Mouse (Mus musculus) cerebellum, adult (tissue): ENCODE data around the gene Haus4.

Experiments
- ATAC-seq: cut with Nextera tagmentation; 2 replicates; pipeline ENCODE4 v1.9.2; 2017; ENCODE audit warnings: mild to moderate bottlenecking, moderate library complexity, mixed read lengths; ENCODE audit not compliant: insufficient number of reproducible peaks, low FRiP score, low TSS enrichment

Gene Haus4

GRCm38 (mm10) chr14:54501365-54501764 is 53.1 kb downstream of the Haus4 start:
- no peak for ATAC-seq

GRCm38 (mm10) chr14:54499330-54499729 is 55.1 kb downstream of the Haus4 start:
- no peak for ATAC-seq

- no peak for ATAC-seq
These were observed 57.7 kb downstream of the Haus4 start for GRCm38 (mm10) chr14:54496706-54497105.

- ATAC-seq = peak; percentile 88; the same call in 1 of the 2 replicates
These were observed 60.2 kb downstream of the Haus4 start for GRCm38 (mm10) chr14:54494234-54494633.

GRCm38 (mm10) chr14:54493236-54493635 is 61.2 kb downstream of the Haus4 start:
- no peak for ATAC-seq

GRCm38 (mm10) chr14:54492345-54493131 is 61.9 kb downstream of the Haus4 start:
- ATAC-seq = no peak
